Mouse (Mus musculus): ENCODE results near the gene AI597479. TPM values are rescaled to one million over a fixed set of nuclear protein-coding genes. Genes with fewer than 3 reads are reported as not detected.
A peak's percentile ranks its signal among the peaks of the same experiment; 100 is the strongest.

AI597479 gene
- polyA plus RNA-seq, 1 experiment from 2014 or later = 32.0 TPM

- Histone ChIP-seq H3K4me2 (no peak overlapping the region), H3K4me3 (ENCODE audit: low read depth, low read length) (no peak overlapping the region), H3K27me3 (ENCODE audit: insufficient read depth, low read length) (no peaks in the 10 kb centered on the region), H3K27ac (ENCODE audit: low read depth) (no peak overlapping the region), H3K4me1 (ENCODE audit: insufficient read depth) (no peaks in the 10 kb centered on the region), H3K9me3 (ENCODE audit: low read depth, low read length) (no peaks in the 10 kb centered on the region), H3K36me3 (ENCODE audit: insufficient read depth) (no peaks in the 10 kb centered on the region), H3K9ac (no peak overlapping the region)
- no peak for TF ChIP-seq CTCF (IDR thresholded peaks at IDR 0.05; ENCODE audit: low read depth)
- WGBS = 78% methylated on average over 2 of the region's 2 CpGs
- DNase-seq (no peak), ATAC-seq (ENCODE audit: insufficient read depth) (no peak)
Measured at GRCm38 (mm10) chr1:43157907-43158306, 59.4 kb downstream of the AI597479 start.

GRCm38 (mm10) chr1:43159429-43159828 lies 60.9 kb downstream of the AI597479 start:
- Histone ChIP-seq H3K36me3 (ENCODE audit: insufficient read depth) (no peaks in the 10 kb centered on the region), H3K9ac (no peak overlapping the region), H3K4me1 (ENCODE audit: insufficient read depth) (0 out of 2 replicates have a peak, but pooled peaks cover 2% of the 10 kb centered on the region), H3K27ac (ENCODE audit: low read depth) (0 out of 2 replicates have a peak overlapping the region, but pooled peaks have one; percentile 18), H3K27me3 (ENCODE audit: insufficient read depth, low read length) (no peaks in the 10 kb centered on the region), H3K4me2 (no peak overlapping the region), H3K9me3 (ENCODE audit: low read depth, low read length) (no peaks in the 10 kb centered on the region), H3K4me3 (ENCODE audit: low read depth, low read length) (no peak overlapping the region)
- ATAC-seq (ENCODE audit: insufficient read depth) (no peak), DNase-seq (no peak)
- no peak for TF ChIP-seq CTCF (IDR thresholded peaks at IDR 0.05; ENCODE audit: low read depth)
- WGBS = 37% methylated on average over 4 of the region's 4 CpGs

DNA sequence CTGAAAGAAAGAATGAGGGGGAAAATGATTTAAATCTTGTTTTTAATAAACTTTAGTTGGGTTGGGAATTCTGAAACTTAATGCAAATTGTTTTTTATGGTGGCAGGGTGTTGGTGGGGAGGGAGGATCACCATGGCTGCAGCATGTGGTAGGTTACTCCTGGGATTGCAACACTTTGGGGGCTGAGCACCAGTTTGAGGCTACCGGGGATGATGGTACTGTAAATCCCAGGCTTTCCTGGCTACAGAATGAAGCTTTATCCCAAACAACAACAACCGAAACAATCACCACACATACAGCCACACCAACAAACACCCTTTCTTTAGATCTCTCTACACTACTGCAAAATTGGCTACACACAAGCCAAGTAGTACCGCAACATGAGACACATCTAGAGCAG lies 63.9 kb downstream of the AI597479 start:
- WGBS = 87% methylated on average over 3 of the region's 3 CpGs
- Histone ChIP-seq H3K9ac (peak overlapping the region; percentile 72; the same call in 1 of the 2 replicates), H3K4me2 (peak overlapping the region; percentile 85), H3K4me3 (ENCODE audit: low read depth, low read length) (peak overlapping the region; percentile 55; the same call in 1 of the 2 replicates), H3K4me1 (ENCODE audit: insufficient read depth) (0 out of 2 replicates have a peak, but pooled peaks cover 2% of the 10 kb centered on the region), H3K27me3 (ENCODE audit: insufficient read depth, low read length) (no peaks in the 10 kb centered on the region), H3K36me3 (ENCODE audit: insufficient read depth) (no peaks in the 10 kb centered on the region), H3K27ac (ENCODE audit: low read depth) (no peak overlapping the region), H3K9me3 (ENCODE audit: low read depth, low read length) (no peaks in the 10 kb centered on the region)
- DNase-seq = no peak
- ATAC-seq (ENCODE audit: insufficient read depth) = no peak
- no peak for TF ChIP-seq CTCF (IDR thresholded peaks at IDR 0.05; ENCODE audit: low read depth)

DNA sequence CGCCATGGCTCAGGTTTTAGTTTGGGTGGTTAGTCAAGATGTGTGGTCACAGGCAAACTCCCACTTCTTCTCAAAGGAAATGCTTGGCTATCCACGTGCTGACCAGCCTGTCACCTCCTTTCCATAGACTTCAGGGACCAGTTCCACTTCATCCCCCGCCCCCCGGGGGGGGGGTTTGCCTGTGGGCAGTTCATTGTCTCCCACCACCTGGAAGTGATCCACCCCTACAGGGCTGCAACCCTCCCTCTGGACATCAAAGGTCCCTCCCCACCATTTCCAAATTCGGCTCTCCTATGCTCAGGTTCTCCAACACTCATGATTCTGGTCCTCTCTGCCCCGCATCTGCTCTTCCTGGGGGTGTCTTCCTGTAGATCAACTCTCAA lies 64.6 kb downstream of the AI597479 start:
- no peaks in the 10 kb centered on the region for H3K27me3 ChIP-seq (ENCODE audit: insufficient read depth, low read length)
- H3K9ac ChIP-seq = peak overlapping the region; percentile 72
- no peaks in the 10 kb centered on the region for H3K9me3 ChIP-seq (ENCODE audit: low read depth, low read length)
- H3K36me3 ChIP-seq (ENCODE audit: insufficient read depth) = no peaks in the 10 kb centered on the region
- DNase-seq = peak; percentile 46
- peak overlapping the region; percentile 55; the same call in 1 of the 2 replicates for H3K27ac ChIP-seq (ENCODE audit: low read depth)
- 3% methylated on average over 6 of the region's 6 CpGs for WGBS
- no peak for TF ChIP-seq CTCF (IDR thresholded peaks at IDR 0.05; ENCODE audit: low read depth)
- H3K4me3 ChIP-seq (ENCODE audit: low read depth, low read length) = peak overlapping the region; percentile 55
- H3K4me2 ChIP-seq = peak overlapping the region; percentile 85
- peak; percentile 19 for ATAC-seq (ENCODE audit: insufficient read depth)
- H3K4me1 ChIP-seq (ENCODE audit: insufficient read depth) = 0 out of 2 replicates have a peak, but pooled peaks cover 2% of the 10 kb centered on the region

- Histone ChIP-seq H3K36me3 (ENCODE audit: insufficient read depth) (no peaks in the 10 kb centered on the region), H3K4me2 (peak overlapping the region; percentile 85), H3K27me3 (ENCODE audit: insufficient read depth, low read length) (no peaks in the 10 kb centered on the region), H3K9ac (peak overlapping the region; percentile 72), H3K4me3 (ENCODE audit: low read depth, low read length) (peak overlapping the region; percentile 55), H3K9me3 (ENCODE audit: low read depth, low read length) (no peaks in the 10 kb centered on the region), H3K27ac (ENCODE audit: low read depth) (peak overlapping the region; percentile 56; the same call in 1 of the 2 replicates), H3K4me1 (ENCODE audit: insufficient read depth) (0 out of 2 replicates have a peak, but pooled peaks cover 2% of the 10 kb centered on the region)
- 4% methylated on average over 61 of the region's 61 CpGs for WGBS
- ATAC-seq (ENCODE audit: insufficient read depth) (peak; percentile 95), DNase-seq (peak; percentile 92)
- no peak for TF ChIP-seq CTCF (IDR thresholded peaks at IDR 0.05; ENCODE audit: low read depth)
Measured at GRCm38 (mm10) chr1:43163467-43164418, 65.2 kb downstream of the AI597479 start.

- no peak for ATAC-seq (ENCODE audit: insufficient read depth)
- no peak overlapping the region for H3K27ac ChIP-seq (ENCODE audit: low read depth)
- no peak for DNase-seq
Measured at GRCm38 (mm10) chr1:43164582-43164981, 66.1 kb downstream of the AI597479 start.

More at GRCm38 (mm10) chr1:43164582-43164981, 66.1 kb downstream of the AI597479 start:
- 89% methylated on average over 5 of the region's 5 CpGs for WGBS
- H3K4me2 ChIP-seq = no peak overlapping the region
- TF ChIP-seq CTCF (IDR thresholded peaks at IDR 0.05; ENCODE audit: low read depth) = no peak
- H3K4me3 ChIP-seq (ENCODE audit: low read depth, low read length) = no peak overlapping the region
- H3K9me3 ChIP-seq (ENCODE audit: low read depth, low read length) = no peaks in the 10 kb centered on the region
- H3K9ac ChIP-seq = no peak overlapping the region
- no peaks in the 10 kb centered on the region for H3K36me3 ChIP-seq (ENCODE audit: insufficient read depth)
- 0 out of 2 replicates have a peak, but pooled peaks cover 2% of the 10 kb centered on the region for H3K4me1 ChIP-seq (ENCODE audit: insufficient read depth)
- no peaks in the 10 kb centered on the region for H3K27me3 ChIP-seq (ENCODE audit: insufficient read depth, low read length)

Other genes with a start within 250 kb of the AI597479 start
- gene Mrps9, start 247.5 kb upstream of the AI597479 start, polyA plus RNA-seq (2014; fragmentation: Nextera tagmentation; extraction: Ambion mirVana) = 49.4 and 53.4 TPM in 2 replicates
- gene Gpr45, start 145.8 kb upstream of the AI597479 start, polyA plus RNA-seq (2014; fragmentation: Nextera tagmentation; extraction: Ambion mirVana) = 4.6 and 6.0 TPM in 2 replicates
- 13.1 and 13.2 TPM in 2 replicates for gene Tgfbrap1, start 73 bp upstream of the AI597479 start, polyA plus RNA-seq (2014; fragmentation: Nextera tagmentation; extraction: Ambion mirVana)
- 30.1 and 34.9 TPM in 2 replicates for gene Fhl2, start 98.3 kb downstream of the AI597479 start, polyA plus RNA-seq (2014; fragmentation: Nextera tagmentation; extraction: Ambion mirVana)